Mouse (Mus musculus): ENCODE data around the gene Jade3.
A peak's percentile ranks its signal among the peaks of the same experiment; 100 is the strongest.

- TF ChIP-seq CTCF (IDR thresholded peaks at IDR 0.05; ENCODE audit: low read depth, low read length) (no peak), POLR2A (IDR thresholded peaks at IDR 0.05; ENCODE audit: extremely low read depth, insufficient read depth, low read length) (0 out of 2 replicates have a peak, but pooled peaks have one; percentile 47)
Measured at GRCm38 (mm10) chrX:20425140-20425838, at the start of gene Jade3.
